Mouse (Mus musculus) neural tube, embryonic 14.5 days (tissue): ENCODE results near the gene Gm42791. TPM values are rescaled to one million over a fixed set of nuclear protein-coding genes. Genes with fewer than 3 reads are reported as not detected.

ENCODE experiments used
- ATAC-seq: fragments of 200-750 bp; cut with Nextera tagmentation; 2 replicates; pipeline ENCODE4 v1.8.0; 2017; ENCODE audit warnings: low read depth, mild to moderate bottlenecking, moderate TSS enrichment, moderate library complexity
- H3K27ac ChIP-seq: fragments of 300-500 bp; sonication (generic); 2 replicates; pipeline ENCODE4 v1.5.1; 2014; ENCODE audit warnings: low read depth, mild to moderate bottlenecking, control low read depth, low read length, moderate library complexity, mixed read lengths
- H3K27me3 ChIP-seq: fragments of 300-500 bp; sonication (generic); 2 replicates; pipeline ENCODE4 v1.6.1; 2014; ENCODE audit warnings: low read length; ENCODE audit not compliant: control insufficient read depth, insufficient read depth
- H3K36me3 ChIP-seq: fragments of 300-500 bp; sonication (generic); 2 replicates; pipeline ENCODE4 v1.6.1; 2014; ENCODE audit warnings: low read length, mixed read lengths; ENCODE audit not compliant: control insufficient read depth, insufficient read depth
- H3K4me1 ChIP-seq: fragments of 300-500 bp; sonication (generic); 2 replicates; pipeline ENCODE4 v1.6.1; 2014; ENCODE audit warnings: low read length; ENCODE audit not compliant: control insufficient read depth, insufficient read depth
- H3K4me2 ChIP-seq: fragments of 300-500 bp; sonication (generic); 2 replicates; pipeline ENCODE4 v1.6.1; 2014; ENCODE audit warnings: mild to moderate bottlenecking, low read depth, low read length, control low read depth
- H3K4me3 ChIP-seq: fragments of 300-500 bp; sonication (generic); 2 replicates; pipeline ENCODE4 v1.5.1; 2014; ENCODE audit warnings: low read depth, low read length, control low read depth, mixed read lengths
- H3K9ac ChIP-seq: fragments of 300-500 bp; sonication (generic); replicated peaks from 2 replicates; pipeline ENCODE4 v1.6.1; 2014; ENCODE audit warnings: low read depth, mild to moderate bottlenecking, control low read depth, low read length, mixed read lengths
- H3K9me3 ChIP-seq: fragments of 300-500 bp; sonication (generic); 2 replicates; pipeline ENCODE4 v1.6.1; 2016; ENCODE audit warnings: low read length; ENCODE audit not compliant: control insufficient read depth
- WGBS: fragments of 180-500 bp; shearing (Covaris S2); extraction: QIAGEN DNeasy Blood & Tissue Kit; methylation state at CpG from one replicate; pipeline ENCODE4 v1.1.7; 2014; 5-methylcytosine and 5-hydroxymethylcytosine counted together
- polyA plus RNA-seq: library from polyadenylated mRNA; unstranded; fragments of >200 nt; fragmentation: Nextera tagmentation; extraction: Ambion mirVana; gene quantifications from 2 replicates; pipeline ENCODE4 v1.2.1, GENCODE M21; 2014

Gm42791 gene
- polyA plus RNA-seq, 1 experiment from 2014 or later: not detected

DNA sequence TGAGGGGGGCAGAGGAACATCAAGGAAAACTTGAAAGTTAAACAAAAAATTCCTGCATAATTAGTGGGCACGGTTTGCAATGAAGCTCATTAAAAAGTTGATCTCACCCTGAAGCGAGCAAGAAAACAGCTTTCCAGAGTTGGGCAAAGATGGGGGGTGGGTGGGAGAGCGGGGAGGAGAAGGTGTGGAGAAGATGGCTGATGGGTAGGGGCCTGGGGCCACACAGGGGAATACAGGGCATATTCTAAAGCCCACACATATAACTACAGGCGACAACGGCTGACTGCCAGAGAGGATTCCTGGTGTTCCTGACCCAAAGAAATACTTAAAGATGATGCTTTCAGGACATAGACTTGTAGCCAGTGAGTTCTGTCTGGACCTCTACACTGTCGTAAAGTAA, 131.5 kb downstream of the Gm42791 start:
- H3K4me2 ChIP-seq: no peak overlapping the region
- no peaks in the 10 kb centered on the region for H3K9me3 ChIP-seq
- no peak overlapping the region for H3K4me3 ChIP-seq
- no peaks in the 10 kb centered on the region for H3K36me3 ChIP-seq
- WGBS: 71% methylated on average over 6 of the region's 6 CpGs
- no peak overlapping the region for H3K9ac ChIP-seq
- no peak overlapping the region for H3K27ac ChIP-seq
- H3K27me3 ChIP-seq: no peaks in the 10 kb centered on the region
- no peaks in the 10 kb centered on the region for H3K4me1 ChIP-seq
- ATAC-seq: no peak

DNA sequence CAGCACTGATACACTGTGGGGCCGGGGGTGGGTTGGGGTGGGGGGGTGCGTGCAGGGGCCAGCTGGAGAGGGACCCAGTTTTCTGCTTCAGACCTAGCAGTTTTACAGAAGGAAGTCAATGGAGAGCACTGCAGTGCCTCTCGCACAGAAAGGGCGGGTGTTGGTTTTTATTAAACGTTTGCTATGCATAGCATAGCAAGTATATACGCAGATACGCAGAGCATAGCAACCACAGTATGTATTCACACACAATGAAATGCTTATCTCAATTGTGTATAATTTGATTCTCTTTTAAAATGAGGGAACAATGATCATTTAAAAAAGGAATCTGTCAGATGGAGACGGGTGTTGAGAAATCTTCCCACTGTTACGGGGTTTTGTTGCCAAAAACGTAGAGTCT, 132.1 kb downstream of the Gm42791 start:
- Histone ChIP-seq H3K4me3 (no peak overlapping the region), H3K4me1 (no peaks in the 10 kb centered on the region), H3K4me2 (no peak overlapping the region), H3K36me3 (no peaks in the 10 kb centered on the region), H3K9ac (no peak overlapping the region), H3K27me3 (no peaks in the 10 kb centered on the region), H3K27ac (no peak overlapping the region), H3K9me3 (no peaks in the 10 kb centered on the region)
- no peak for ATAC-seq
- 84% methylated on average over 10 of the region's 10 CpGs for whole genome bisulfite sequencing

DNA sequence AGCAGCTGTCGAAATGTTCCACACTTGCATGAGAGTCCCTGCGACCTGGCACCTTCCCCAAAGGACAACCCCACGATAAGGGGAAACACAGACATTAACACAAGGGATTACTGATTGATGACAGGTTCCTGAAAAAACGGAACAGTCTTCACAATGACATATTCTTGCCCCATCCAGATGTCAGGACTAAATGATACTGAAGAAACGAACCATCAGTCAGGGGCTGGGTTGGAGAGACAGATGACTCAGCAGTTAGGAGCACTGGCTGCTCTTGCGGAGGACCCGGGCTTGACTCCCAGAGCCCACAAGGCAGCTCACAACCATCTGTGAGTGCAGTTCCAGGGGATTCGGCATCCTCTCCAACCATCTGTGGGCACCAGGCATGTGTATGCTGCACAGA, 132.8 kb downstream of the Gm42791 start:
- H3K9ac ChIP-seq: no peak overlapping the region
- H3K36me3 ChIP-seq: no peaks in the 10 kb centered on the region
- WGBS: 66% methylated on average over 8 of the region's 8 CpGs
- no peaks in the 10 kb centered on the region for H3K27me3 ChIP-seq
- H3K4me1 ChIP-seq: no peaks in the 10 kb centered on the region
- H3K4me2 ChIP-seq: no peak overlapping the region
- ATAC-seq: no peak
- no peaks in the 10 kb centered on the region for H3K9me3 ChIP-seq
- H3K27ac ChIP-seq: no peak overlapping the region
- no peak overlapping the region for H3K4me3 ChIP-seq

DNA sequence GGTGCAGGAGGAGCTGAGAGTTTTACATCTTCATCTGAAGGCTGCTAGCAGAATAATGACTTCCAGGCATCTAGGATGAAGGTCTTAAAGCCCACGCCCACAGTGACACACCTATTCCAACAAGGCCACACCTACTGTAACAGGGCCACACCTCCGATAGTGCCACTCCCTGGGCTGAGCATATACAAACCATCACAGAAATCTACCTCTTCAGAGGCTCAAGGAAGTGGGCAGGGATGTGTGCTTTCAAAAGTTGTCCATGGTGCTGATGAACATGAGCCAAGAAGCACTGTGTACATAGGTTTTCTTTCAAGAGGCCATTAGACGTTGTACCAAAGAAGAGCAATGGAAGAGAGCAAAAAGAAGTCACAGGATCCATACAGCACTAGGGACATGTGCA, 137.4 kb downstream of the Gm42791 start:
- WGBS: 90% methylated on average over 3 of the region's 3 CpGs
- no peak overlapping the region for H3K9ac ChIP-seq
- H3K9me3 ChIP-seq: no peaks in the 10 kb centered on the region
- H3K4me3 ChIP-seq: no peak overlapping the region
- no peaks in the 10 kb centered on the region for H3K27me3 ChIP-seq
- H3K36me3 ChIP-seq: no peaks in the 10 kb centered on the region
- no peak overlapping the region for H3K27ac ChIP-seq
- no peak for ATAC-seq
- H3K4me2 ChIP-seq: no peak overlapping the region
- no peaks in the 10 kb centered on the region for H3K4me1 ChIP-seq

DNA sequence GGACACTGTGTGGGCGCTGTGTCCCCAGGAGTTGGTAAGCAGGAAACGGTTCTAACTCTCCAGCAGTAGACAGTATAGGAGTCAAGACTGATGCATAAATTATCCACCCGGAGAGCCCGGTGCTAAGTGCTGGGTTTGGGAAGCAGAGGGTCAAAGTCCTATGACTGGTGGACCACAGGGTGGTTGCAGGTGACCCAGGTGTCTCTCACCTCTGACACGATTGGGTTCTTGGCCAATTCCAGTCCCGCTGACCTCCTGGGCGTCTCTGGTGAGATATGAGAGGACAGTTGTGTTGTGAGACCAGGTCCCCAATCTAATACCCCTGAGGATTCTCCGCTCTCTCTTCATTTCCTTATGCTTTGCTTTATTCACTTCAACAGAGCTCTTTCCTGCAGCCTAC, 139.9 kb downstream of the Gm42791 start:
- no peaks in the 10 kb centered on the region for H3K4me1 ChIP-seq
- no peak overlapping the region for H3K27ac ChIP-seq
- no peak for ATAC-seq
- WGBS: 83% methylated on average over 8 of the region's 8 CpGs
- H3K36me3 ChIP-seq: no peaks in the 10 kb centered on the region
- no peak overlapping the region for H3K4me3 ChIP-seq
- no peaks in the 10 kb centered on the region for H3K9me3 ChIP-seq
- H3K9ac ChIP-seq: no peak overlapping the region
- no peak overlapping the region for H3K4me2 ChIP-seq
- H3K27me3 ChIP-seq: no peaks in the 10 kb centered on the region

DNA sequence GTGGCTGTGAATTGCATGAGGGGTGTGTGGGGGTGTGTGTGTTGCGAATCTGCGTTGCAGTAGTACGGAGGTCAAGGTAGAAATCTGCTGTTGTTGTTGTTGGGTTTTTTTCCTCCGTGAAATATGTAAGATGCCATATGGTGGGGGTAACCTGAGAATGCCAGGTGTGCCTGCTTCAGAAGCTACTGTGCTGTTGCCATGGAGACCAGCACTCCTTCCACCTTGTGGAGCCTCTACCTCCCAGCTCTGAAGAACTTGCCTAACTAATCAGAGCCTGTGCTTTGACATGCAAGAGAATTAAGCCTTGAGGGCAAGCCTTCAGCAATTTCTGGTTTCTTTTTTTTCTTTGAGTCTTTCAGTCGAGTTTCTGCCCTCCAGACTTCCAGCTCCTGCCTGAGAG, 140.8 kb downstream of the Gm42791 start:
- Histone ChIP-seq H3K9ac (no peak overlapping the region), H3K36me3 (no peaks in the 10 kb centered on the region), H3K27ac (no peak overlapping the region), H3K4me3 (no peak overlapping the region), H3K4me2 (no peak overlapping the region), H3K9me3 (no peaks in the 10 kb centered on the region), H3K27me3 (no peaks in the 10 kb centered on the region), H3K4me1 (no peaks in the 10 kb centered on the region)
- 31% methylated on average over 5 of the region's 5 CpGs for whole genome bisulfite sequencing
- ATAC-seq: no peak

DNA sequence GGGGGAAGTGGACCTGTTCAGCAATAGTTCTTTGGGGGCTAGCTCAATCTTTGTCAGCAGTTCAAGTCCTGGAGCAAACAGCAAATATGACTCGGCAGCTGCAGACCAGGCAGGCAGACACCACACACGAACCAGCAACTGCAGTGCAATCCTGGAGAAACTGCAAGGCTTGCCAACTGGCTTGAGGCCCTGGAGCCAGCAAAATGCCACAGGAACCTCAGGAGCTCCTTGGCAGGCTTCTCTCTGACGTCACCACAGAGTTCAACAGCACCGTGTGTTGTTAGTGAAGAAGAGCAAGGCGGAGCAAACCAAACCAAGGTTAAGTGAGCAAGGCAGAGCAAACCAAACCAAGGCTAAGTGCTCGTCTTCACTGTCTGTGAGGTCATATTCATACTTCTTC, 145.4 kb downstream of the Gm42791 start:
- H3K4me3 ChIP-seq: no peak overlapping the region
- H3K4me1 ChIP-seq: no peaks in the 10 kb centered on the region
- no peaks in the 10 kb centered on the region for H3K36me3 ChIP-seq
- no peak overlapping the region for H3K9ac ChIP-seq
- no peak overlapping the region for H3K4me2 ChIP-seq
- 94% methylated on average over 6 of the region's 6 CpGs for WGBS
- ATAC-seq: no peak
- no peak overlapping the region for H3K27ac ChIP-seq
- no peaks in the 10 kb centered on the region for H3K9me3 ChIP-seq
- no peaks in the 10 kb centered on the region for H3K27me3 ChIP-seq

DNA sequence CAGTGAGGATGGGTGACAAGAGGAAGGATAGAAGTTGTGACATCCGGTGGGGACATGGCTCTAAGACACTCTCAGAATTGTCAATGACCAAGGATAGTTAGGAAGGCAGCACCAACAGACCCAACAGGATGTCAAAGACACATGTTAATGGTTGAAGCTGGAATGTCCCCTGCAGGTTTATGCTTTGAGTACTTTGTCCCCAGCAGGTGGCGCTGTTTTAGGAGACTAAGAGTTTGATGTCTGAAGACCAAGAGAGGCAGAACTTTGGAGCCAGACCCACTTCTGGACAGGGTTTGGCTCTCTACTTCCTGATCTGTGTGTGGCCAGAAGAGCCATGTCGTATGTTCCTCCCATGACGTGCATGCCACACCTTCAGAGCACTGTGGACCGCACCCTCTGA, 147.9 kb downstream of the Gm42791 start:
- no peak overlapping the region for H3K9ac ChIP-seq
- H3K27ac ChIP-seq: no peak overlapping the region
- ATAC-seq: no peak
- H3K27me3 ChIP-seq: no peaks in the 10 kb centered on the region
- H3K9me3 ChIP-seq: no peaks in the 10 kb centered on the region
- no peaks in the 10 kb centered on the region for H3K36me3 ChIP-seq
- no peak overlapping the region for H3K4me2 ChIP-seq
- H3K4me3 ChIP-seq: no peak overlapping the region
- 98% methylated on average over 5 of the region's 5 CpGs for WGBS
- no peaks in the 10 kb centered on the region for H3K4me1 ChIP-seq
